Mouse (Mus musculus): ENCODE results near the gene Wif1.
A peak's percentile ranks its signal among the peaks of the same experiment; 100 is the strongest.

DNA sequence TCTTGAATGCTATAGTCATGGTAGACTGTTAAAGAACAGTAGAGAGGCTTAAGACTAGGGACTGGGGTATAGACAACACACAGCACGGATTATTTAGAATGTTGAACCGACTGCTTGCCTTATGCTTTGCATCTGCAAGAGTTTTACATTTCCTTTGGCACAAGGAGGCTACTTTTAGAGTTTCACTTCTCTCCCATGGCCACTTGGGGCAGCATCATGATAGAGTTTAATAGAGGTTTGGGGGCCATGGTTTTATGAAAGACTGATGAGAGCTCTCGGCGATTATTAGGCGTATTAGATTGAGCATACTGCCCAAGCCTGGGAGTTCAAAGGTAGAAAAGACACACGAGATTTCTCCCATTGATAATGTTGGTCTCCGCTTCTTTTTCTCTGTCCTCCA is 37.0 kb downstream of the Wif1 start:
- peak; percentile 59 for TF ChIP-seq CTCF (IDR thresholded peaks at IDR 0.05; ENCODE audit: low read depth)
- no peak for TF ChIP-seq EP300 (optimal IDR thresholded peaks at IDR 0.05)

Data from stomach, postnatal 0 days (tissue).